22 mouse cellular contexts compared by ENCODE assay signal in the genomic region with DNA sequence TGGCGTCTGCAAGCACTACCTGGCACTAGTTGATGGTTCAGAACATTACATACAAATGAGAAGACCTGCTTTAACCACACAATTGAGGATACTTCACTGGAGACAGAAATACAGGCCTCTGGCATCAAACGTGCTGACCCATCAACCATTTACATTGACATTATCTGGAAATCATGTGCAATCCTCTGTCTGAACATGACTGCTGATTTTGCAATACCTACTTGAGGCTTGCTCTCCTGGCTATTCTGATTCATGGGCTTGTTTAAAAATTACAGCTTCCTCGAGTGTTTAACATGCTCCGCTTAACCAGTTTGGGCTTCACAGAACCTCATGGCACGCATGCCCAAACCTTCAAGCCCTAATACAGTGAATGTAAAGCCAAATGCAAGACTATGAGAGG.
"Had no signal": no experiment of that assay in that cellular context is flagged by ENCODE, and none has a peak within 500 bp of the region (broad histone marks: within the 10 kb centered on the region; RNA-seq: fewer than 3 reads in every experiment).

No protein-coding gene starts in this region.

- DNase-seq: gastrocnemius, adult 2 months; gastrocnemius, postnatal 10 days; gastrocnemius, postnatal 25 days; heart, adult 18-20 months; heart, postnatal 10 days; kidney, adult 11 months; kidney, adult 2 months; kidney, adult 9 months; kidney, postnatal 14 days; kidney, postnatal 36 days; layer of hippocampus, adult 9-11 months; layer of hippocampus, postnatal 36 days; left cerebral cortex, postnatal 4 days; liver had no signal

- H3K36me3 ChIP-seq: heart, embryonic 10.5 days; heart, embryonic 12.5 days; hindbrain, embryonic 13.5 days; hindbrain, embryonic 15.5 days; kidney, embryonic 15.5 days; limb, embryonic 12.5 days had no signal

- H3K27ac ChIP-seq: gastrocnemius, adult 2 months; heart, embryonic 10.5 days; hindbrain, embryonic 15.5 days; hindbrain, postnatal 0 days; kidney, embryonic 15.5 days; kidney, postnatal 0 days; limb, embryonic 12.5 days had no signal

- H3K27me3 ChIP-seq: heart, embryonic 12.5 days; hindbrain, embryonic 13.5 days; hindbrain, embryonic 15.5 days; kidney, embryonic 15.5 days; limb, embryonic 12.5 days had no signal

- H3K4me1 ChIP-seq: kidney, embryonic 15.5 days had no signal

- H3K4me3 ChIP-seq: gastrocnemius, adult 2 months; heart, embryonic 10.5 days; heart, embryonic 12.5 days; hindbrain, embryonic 13.5 days; hindbrain, embryonic 15.5 days; kidney, embryonic 15.5 days; limb, embryonic 12.5 days had no signal
